Mouse (Mus musculus): ENCODE measurements at regions not wholly inside any gene's neighbourhood (a gene's known extent, or its start where the extent isn't known, plus 50 kb on each side); places are given as distances from the start of the nearest gene placed in this dataset.

GRCm38 (mm10) chr10:117504267-117504902, 124.6 kb upstream of the Cpsf6 start:
- Histone ChIP-seq H3K27ac (ENCODE audit: low read length) (no peak overlapping the region), H3K27me3 (ENCODE audit: control insufficient read depth, insufficient read depth, low read depth, low read length) (no peaks in the 10 kb centered on the region), H3K4me2 (ENCODE audit: low read depth, low read length) (no peak overlapping the region), H3K9me3 (ENCODE audit: control insufficient read depth, low read length) (no peaks in the 10 kb centered on the region), H3K36me3 (ENCODE audit: control insufficient read depth, insufficient read depth, low read length) (no peaks in the 10 kb centered on the region), H3K4me3 (ENCODE audit: low read length) (no peak overlapping the region), H3K4me1 (replicated peaks; ENCODE audit: control insufficient read depth, insufficient read depth, low read length) (no peaks in the 10 kb centered on the region), H3K9ac (ENCODE audit: low read length) (no peak overlapping the region)
- no peak for ATAC-seq (ENCODE audit: low read depth)
- whole genome bisulfite sequencing: 72% methylated on average over 5 of the region's 5 CpGs

DNA sequence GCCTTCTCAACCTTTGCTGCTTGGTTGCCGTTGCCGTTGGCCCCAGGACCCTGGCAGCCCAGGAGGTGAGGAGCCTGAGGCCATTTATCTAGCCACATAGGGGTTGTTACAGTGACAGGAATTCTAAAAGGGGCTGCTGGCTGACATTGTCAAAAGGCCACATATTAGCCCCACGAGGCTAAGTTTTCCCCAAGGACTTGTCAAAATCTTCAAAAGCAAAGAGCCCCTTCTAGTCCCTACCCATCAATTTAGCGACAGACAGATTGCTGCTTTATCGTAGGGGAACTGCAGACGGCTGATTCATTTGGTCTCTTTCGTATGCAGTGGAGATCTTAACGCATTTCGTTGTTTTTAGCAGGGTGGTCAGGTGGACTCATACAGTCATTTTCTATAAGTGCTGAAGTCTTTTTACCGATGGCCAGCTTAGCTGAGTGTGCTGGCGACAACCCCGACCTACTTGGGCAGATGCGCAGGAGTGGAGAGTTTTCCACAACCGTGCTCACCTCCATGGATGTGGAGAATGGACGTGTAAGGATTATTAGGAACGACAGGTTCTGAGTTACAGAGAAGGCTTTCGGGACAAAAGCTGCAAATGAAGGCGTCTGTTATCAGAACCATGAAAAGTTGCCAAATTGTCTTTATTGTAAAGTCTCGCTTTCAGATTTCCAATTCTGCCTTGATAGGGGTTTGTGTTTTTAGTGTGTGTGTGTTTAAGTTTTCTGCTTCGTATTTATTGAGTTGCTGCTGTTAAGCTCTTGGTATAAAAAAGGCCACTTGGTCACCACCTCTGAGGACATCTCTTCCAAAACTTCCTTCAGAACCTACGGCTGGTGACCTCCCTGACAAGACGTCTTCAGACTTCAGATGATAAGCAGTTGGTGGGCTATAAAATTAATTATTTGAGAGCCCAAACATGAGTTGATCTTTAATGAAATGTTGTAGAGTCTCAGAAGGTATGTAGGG, 123.7 kb upstream of the Cpsf6 start:
- Histone ChIP-seq H3K4me2 (ENCODE audit: low read depth, low read length) (no peak overlapping the region), H3K27me3 (ENCODE audit: control insufficient read depth, insufficient read depth, low read depth, low read length) (no peaks in the 10 kb centered on the region), H3K9ac (ENCODE audit: low read length) (no peak overlapping the region), H3K9me3 (ENCODE audit: control insufficient read depth, low read length) (no peaks in the 10 kb centered on the region), H3K36me3 (ENCODE audit: control insufficient read depth, insufficient read depth, low read length) (no peaks in the 10 kb centered on the region), H3K27ac (ENCODE audit: low read length) (no peak overlapping the region), H3K4me3 (ENCODE audit: low read length) (no peak overlapping the region), H3K4me1 (replicated peaks; ENCODE audit: control insufficient read depth, insufficient read depth, low read length) (no peaks in the 10 kb centered on the region)
- ATAC-seq (ENCODE audit: low read depth): no peak
- 76% methylated on average over 22 of the region's 22 CpGs for WGBS

DNA sequence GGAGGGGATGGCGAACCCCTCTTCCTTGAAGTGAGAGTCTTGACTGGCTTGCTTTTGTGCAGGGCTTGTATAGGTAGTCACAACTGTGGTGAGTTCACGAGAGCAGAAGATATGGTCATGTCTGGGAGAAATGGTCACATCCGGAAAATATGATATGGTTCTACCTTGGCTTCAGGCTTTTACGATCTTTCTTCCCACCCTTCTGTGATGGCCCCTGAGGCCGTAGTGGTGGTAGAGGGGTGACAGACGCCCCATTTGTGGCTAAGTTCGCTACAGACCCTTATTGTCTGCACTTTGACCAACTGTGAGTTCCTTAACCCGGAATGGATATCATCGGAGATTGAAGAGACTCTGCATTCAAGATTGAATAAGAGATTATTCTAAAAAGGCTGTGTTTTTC, 122.9 kb upstream of the Cpsf6 start:
- Histone ChIP-seq H3K36me3 (ENCODE audit: control insufficient read depth, insufficient read depth, low read length) (no peaks in the 10 kb centered on the region), H3K4me1 (replicated peaks; ENCODE audit: control insufficient read depth, insufficient read depth, low read length) (peaks cover 5% of the 10 kb centered on the region; the same call in 1 of the 2 replicates), H3K4me2 (ENCODE audit: low read depth, low read length) (no peak overlapping the region), H3K9ac (ENCODE audit: low read length) (no peak overlapping the region), H3K4me3 (ENCODE audit: low read length) (no peak overlapping the region), H3K27ac (ENCODE audit: low read length) (no peak overlapping the region), H3K27me3 (ENCODE audit: control insufficient read depth, insufficient read depth, low read depth, low read length) (no peaks in the 10 kb centered on the region), H3K9me3 (ENCODE audit: control insufficient read depth, low read length) (no peaks in the 10 kb centered on the region)
- 81% methylated on average over 9 of the region's 9 CpGs for WGBS
- no peak for ATAC-seq (ENCODE audit: low read depth)

GRCm38 (mm10) chr10:117502135-117502534, 122.3 kb upstream of the Cpsf6 start:
- Histone ChIP-seq H3K4me1 (replicated peaks; ENCODE audit: control insufficient read depth, insufficient read depth, low read length) (peaks cover 5% of the 10 kb centered on the region; the same call in 1 of the 2 replicates), H3K27me3 (ENCODE audit: control insufficient read depth, insufficient read depth, low read depth, low read length) (no peaks in the 10 kb centered on the region), H3K4me2 (ENCODE audit: low read depth, low read length) (no peak overlapping the region), H3K36me3 (ENCODE audit: control insufficient read depth, insufficient read depth, low read length) (no peaks in the 10 kb centered on the region), H3K27ac (ENCODE audit: low read length) (no peak overlapping the region), H3K9ac (ENCODE audit: low read length) (no peak overlapping the region), H3K9me3 (ENCODE audit: control insufficient read depth, low read length) (no peaks in the 10 kb centered on the region), H3K4me3 (ENCODE audit: low read length) (no peak overlapping the region)
- 78% methylated on average over 7 of the region's 7 CpGs for WGBS
- no peak for ATAC-seq (ENCODE audit: low read depth)

GRCm38 (mm10) chr10:117501426-117501825, 121.6 kb upstream of the Cpsf6 start:
- no peak overlapping the region for H3K4me2 ChIP-seq (ENCODE audit: low read depth, low read length)
- WGBS: 84% methylated on average over 1 of the region's 1 CpGs
- H3K36me3 ChIP-seq (ENCODE audit: control insufficient read depth, insufficient read depth, low read length): no peaks in the 10 kb centered on the region
- H3K27ac ChIP-seq (ENCODE audit: low read length): no peak overlapping the region
- no peak for ATAC-seq (ENCODE audit: low read depth)
- peaks cover 5% of the 10 kb centered on the region; the same call in 1 of the 2 replicates for H3K4me1 ChIP-seq (replicated peaks; ENCODE audit: control insufficient read depth, insufficient read depth, low read length)
- H3K9ac ChIP-seq (ENCODE audit: low read length): no peak overlapping the region
- no peaks in the 10 kb centered on the region for H3K9me3 ChIP-seq (ENCODE audit: control insufficient read depth, low read length)
- no peak overlapping the region for H3K4me3 ChIP-seq (ENCODE audit: low read length)
- H3K27me3 ChIP-seq (ENCODE audit: control insufficient read depth, insufficient read depth, low read depth, low read length): no peaks in the 10 kb centered on the region

GRCm38 (mm10) chr10:117500457-117501108, 120.8 kb upstream of the Cpsf6 start:
- Histone ChIP-seq H3K9me3 (ENCODE audit: control insufficient read depth, low read length) (no peaks in the 10 kb centered on the region), H3K36me3 (ENCODE audit: control insufficient read depth, insufficient read depth, low read length) (no peaks in the 10 kb centered on the region), H3K27me3 (ENCODE audit: control insufficient read depth, insufficient read depth, low read depth, low read length) (no peaks in the 10 kb centered on the region), H3K4me1 (replicated peaks; ENCODE audit: control insufficient read depth, insufficient read depth, low read length) (peaks cover 5% of the 10 kb centered on the region; the same call in 1 of the 2 replicates), H3K4me3 (ENCODE audit: low read length) (no peak overlapping the region), H3K9ac (ENCODE audit: low read length) (no peak overlapping the region), H3K27ac (ENCODE audit: low read length) (no peak overlapping the region), H3K4me2 (ENCODE audit: low read depth, low read length) (no peak overlapping the region)
- ATAC-seq (ENCODE audit: low read depth): no peak
- WGBS: 83% methylated on average over 5 of the region's 5 CpGs

GRCm38 (mm10) chr10:117499864-117500453, 120.1 kb upstream of the Cpsf6 start:
- Histone ChIP-seq H3K4me3 (ENCODE audit: low read length) (no peak overlapping the region), H3K27me3 (ENCODE audit: control insufficient read depth, insufficient read depth, low read depth, low read length) (no peaks in the 10 kb centered on the region), H3K9me3 (ENCODE audit: control insufficient read depth, low read length) (no peaks in the 10 kb centered on the region), H3K36me3 (ENCODE audit: control insufficient read depth, insufficient read depth, low read length) (no peaks in the 10 kb centered on the region), H3K27ac (ENCODE audit: low read length) (no peak overlapping the region), H3K9ac (ENCODE audit: low read length) (no peak overlapping the region), H3K4me2 (ENCODE audit: low read depth, low read length) (no peak overlapping the region), H3K4me1 (replicated peaks; ENCODE audit: control insufficient read depth, insufficient read depth, low read length) (peaks cover 5% of the 10 kb centered on the region; the same call in 1 of the 2 replicates)
- no peak for ATAC-seq (ENCODE audit: low read depth)
- 79% methylated on average over 6 of the region's 6 CpGs for WGBS

- Histone ChIP-seq H3K4me1 (replicated peaks; ENCODE audit: control insufficient read depth, insufficient read depth, low read length) (peaks cover 7% of the 10 kb centered on the region; the same call in 1 of the 2 replicates), H3K36me3 (ENCODE audit: control insufficient read depth, insufficient read depth, low read length) (no peaks in the 10 kb centered on the region), H3K4me2 (ENCODE audit: low read depth, low read length) (no peak overlapping the region), H3K27me3 (ENCODE audit: control insufficient read depth, insufficient read depth, low read depth, low read length) (no peaks in the 10 kb centered on the region), H3K9ac (ENCODE audit: low read length) (no peak overlapping the region), H3K4me3 (ENCODE audit: low read length) (no peak overlapping the region), H3K27ac (ENCODE audit: low read length) (no peak overlapping the region), H3K9me3 (ENCODE audit: control insufficient read depth, low read length) (no peaks in the 10 kb centered on the region)
- 85% methylated on average over 8 of the region's 8 CpGs for WGBS
- ATAC-seq (ENCODE audit: low read depth): no peak
Measured at GRCm38 (mm10) chr10:117499177-117499863, 119.5 kb upstream of the Cpsf6 start.

Data from lung, embryonic 16.5 days (tissue).